Mouse (Mus musculus) heart, embryonic 15.5 days (tissue): Measurements from ENCODE around the gene Gpank1. TPM values are rescaled to one million over a fixed set of nuclear protein-coding genes. Genes with fewer than 3 reads are reported as not detected.

Experiments
- ATAC-seq: fragments of 200-750 bp; cut with Nextera tagmentation; replicated peaks from 2 replicates; pipeline ENCODE4 v1.8.0; 2017; ENCODE audit warnings: low read depth, moderate TSS enrichment; ENCODE audit not compliant: insufficient number of reproducible peaks, insufficient read depth, low FRiP score
- H3K27ac ChIP-seq: fragments of 300-500 bp; sonication (generic); 2 replicates; pipeline ENCODE4 v1.5.1; 2015; ENCODE audit warnings: mild to moderate bottlenecking, inconsistent platforms
- H3K27me3 ChIP-seq: fragments of 300-500 bp; sonication (generic); 2 replicates; pipeline ENCODE4 v1.6.1; 2015; ENCODE audit warnings: inconsistent platforms
- H3K36me3 ChIP-seq: fragments of 300-500 bp; sonication (generic); 2 replicates; pipeline ENCODE4 v1.6.1; 2015; ENCODE audit warnings: mild to moderate bottlenecking, inconsistent platforms
- H3K4me1 ChIP-seq: fragments of 300-500 bp; sonication (generic); replicated peaks from 2 replicates; pipeline ENCODE4 v1.6.1; 2015; ENCODE audit warnings: inconsistent platforms
- H3K4me2 ChIP-seq: fragments of 300-500 bp; sonication (generic); 2 replicates; pipeline ENCODE4 v1.6.1; 2015; ENCODE audit warnings: inconsistent platforms, mild to moderate bottlenecking, moderate library complexity
- H3K4me3 ChIP-seq: fragments of 300-500 bp; sonication (generic); 2 replicates; pipeline ENCODE4 v1.5.1; 2015; ENCODE audit warnings: mild to moderate bottlenecking, inconsistent platforms
- H3K9ac ChIP-seq: fragments of 300-500 bp; sonication (generic); 2 replicates; pipeline ENCODE4 v1.6.1; 2015; ENCODE audit warnings: mild to moderate bottlenecking, inconsistent platforms
- H3K9me3 ChIP-seq: fragments of 300-500 bp; sonication (generic); replicated peaks from 2 replicates; pipeline ENCODE4 v1.6.1; 2016; ENCODE audit warnings: inconsistent platforms
- WGBS: fragments of 180-500 bp; shearing (Covaris S2); methylation state at CpG from one replicate; pipeline ENCODE4 v1.1.7; 2015; ENCODE audit warnings: mixed read lengths; 5-methylcytosine and 5-hydroxymethylcytosine counted together
- polyA plus RNA-seq: library from polyadenylated mRNA; unstranded; fragments of >200 nt; fragmentation: Nextera tagmentation; extraction: Ambion mirVana; gene quantifications from 2 replicates; pipeline ENCODE4 v1.2.1, GENCODE M21; 2015

The Gpank1 gene
- polyA plus RNA-seq, 1 experiment from 2014 or later = 10.0 TPM

DNA sequence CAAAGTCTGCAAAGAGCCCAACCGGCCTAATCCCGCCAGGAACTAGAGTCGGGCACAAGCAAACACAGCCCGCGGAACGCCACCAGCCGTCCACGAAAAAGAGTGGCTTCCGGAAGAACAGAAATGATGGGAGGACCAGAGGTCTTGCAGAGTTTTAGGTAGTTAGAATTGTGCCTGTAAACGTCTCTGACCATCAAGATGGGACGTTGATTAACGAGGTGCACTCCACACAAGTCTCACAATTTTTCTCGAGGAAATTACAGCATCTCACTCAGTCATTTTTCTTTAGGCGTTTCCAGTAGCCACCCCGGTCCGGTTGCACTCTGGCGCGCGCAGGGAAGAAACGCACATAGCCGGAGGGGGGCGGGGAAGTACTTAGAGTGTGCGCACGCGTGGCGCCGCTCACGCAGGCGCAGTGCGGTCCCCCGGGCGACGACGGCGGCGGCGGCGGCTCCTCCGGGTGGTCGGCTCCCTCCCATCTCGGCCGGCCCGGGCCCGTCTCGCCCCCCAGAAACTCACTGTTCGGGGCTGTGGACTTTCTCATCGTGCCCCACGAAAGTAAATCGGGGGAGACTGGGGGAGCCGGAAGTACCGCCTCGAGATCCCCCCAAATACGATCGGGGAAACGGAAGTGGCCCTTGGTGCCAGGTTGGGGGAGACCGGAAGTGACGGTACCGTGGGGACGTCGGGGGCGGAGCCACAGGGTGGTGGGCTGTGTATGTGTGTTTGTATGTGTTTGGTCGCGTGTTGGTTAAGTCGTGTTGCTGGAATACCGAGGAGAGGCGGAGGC is 13.7 kb downstream of the Gpank1 start, which contains the start of gene Bag6:
Gene Bag6 (plus strand): TSS at position 378 of the 790 bp plus-strand sequence.
- peak; percentile 95 for ATAC-seq
- Histone ChIP-seq H3K36me3 (peaks cover 25% of the 10 kb centered on the region), H3K9ac (peak within 1 kb of the TSS; percentile 82), H3K4me2 (peak within 1 kb of the TSS; percentile 73), H3K4me1 (peaks cover 14% of the 10 kb centered on the region), H3K4me3 (peak within 1 kb of the TSS; percentile 88), H3K27ac (peak within 1 kb of the TSS; percentile 99), H3K9me3 (no peaks in the 10 kb centered on the region), H3K27me3 (no peaks in the 10 kb centered on the region)
- WGBS = under 1% methylated on average over 66 of the region's 66 CpGs

DNA sequence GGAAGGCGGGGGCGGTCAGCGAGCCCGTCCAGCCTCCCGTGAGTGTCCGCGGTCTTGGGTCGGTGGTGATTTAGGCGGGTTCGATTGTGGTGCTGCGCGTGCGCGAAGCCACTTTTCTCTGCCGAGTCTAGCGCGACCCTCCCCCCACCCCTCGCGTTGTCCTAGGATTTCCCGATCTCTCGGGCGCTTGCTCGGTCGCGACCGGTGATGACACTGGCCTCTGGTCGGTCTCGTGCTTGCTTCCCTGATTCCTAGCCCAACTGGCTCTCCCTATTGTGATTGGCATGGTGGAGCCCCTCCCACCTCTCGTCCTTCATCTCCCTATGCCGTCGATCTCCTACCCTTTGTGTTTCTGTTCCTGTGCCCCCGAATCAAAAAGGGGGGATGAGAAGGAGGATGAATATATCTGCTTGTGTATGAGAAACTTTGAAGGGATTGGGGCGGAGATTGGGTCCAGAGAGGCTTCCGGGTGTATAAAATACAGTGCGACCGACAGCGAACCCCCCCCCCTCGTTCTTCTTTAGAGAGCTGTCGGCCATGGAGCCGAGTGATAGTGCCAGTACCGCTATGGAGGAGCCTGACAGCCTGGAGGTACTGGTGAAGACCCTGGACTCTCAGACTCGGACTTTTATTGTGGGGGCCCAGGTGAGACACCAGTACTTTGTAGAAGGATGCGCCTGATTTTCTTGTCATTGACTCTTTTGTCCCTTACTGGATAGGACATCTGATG is 14.5 kb downstream of the Gpank1 start:
- H3K4me1 ChIP-seq = peaks cover 14% of the 10 kb centered on the region
- H3K4me3 ChIP-seq = peak overlapping the region; percentile 88
- H3K27me3 ChIP-seq = no peaks in the 10 kb centered on the region
- H3K36me3 ChIP-seq = peaks cover 26% of the 10 kb centered on the region
- ATAC-seq = peak; percentile 60
- H3K27ac ChIP-seq = peak overlapping the region; percentile 99
- H3K4me2 ChIP-seq = peak overlapping the region; percentile 73
- under 1% methylated on average over 42 of the region's 43 CpGs for WGBS
- peak overlapping the region; percentile 82 for H3K9ac ChIP-seq
- no peaks in the 10 kb centered on the region for H3K9me3 ChIP-seq

DNA sequence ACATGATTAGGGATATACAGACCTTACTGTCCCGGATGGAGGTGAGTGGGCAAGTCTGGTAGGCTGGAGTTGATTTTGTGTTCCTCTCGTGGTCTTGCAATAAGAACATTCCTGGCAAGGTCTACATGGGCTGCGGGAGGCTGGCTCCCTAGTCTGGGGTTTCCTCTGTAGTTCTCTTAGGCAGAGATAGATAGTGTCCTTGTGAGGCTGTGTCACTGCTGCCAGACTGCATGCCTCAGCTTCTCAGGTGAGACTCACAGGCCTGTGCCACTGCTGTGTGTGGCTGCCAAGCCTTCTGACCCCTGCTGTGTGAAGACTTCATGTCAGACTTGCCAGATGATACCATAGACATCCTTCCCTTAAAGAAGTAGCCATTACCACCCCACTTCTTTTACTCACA is 18.0 kb downstream of the Gpank1 start:
- Histone ChIP-seq H3K27me3 (no peaks in the 10 kb centered on the region), H3K36me3 (peaks cover 61% of the 10 kb centered on the region), H3K4me3 (no peak overlapping the region), H3K9me3 (no peaks in the 10 kb centered on the region; the same call in 1 of the 2 replicates), H3K4me1 (peaks cover 14% of the 10 kb centered on the region), H3K4me2 (no peak overlapping the region), H3K27ac (no peak overlapping the region), H3K9ac (no peak overlapping the region)
- no peak for ATAC-seq
- WGBS = 91% methylated on average over 3 of the region's 3 CpGs

DNA sequence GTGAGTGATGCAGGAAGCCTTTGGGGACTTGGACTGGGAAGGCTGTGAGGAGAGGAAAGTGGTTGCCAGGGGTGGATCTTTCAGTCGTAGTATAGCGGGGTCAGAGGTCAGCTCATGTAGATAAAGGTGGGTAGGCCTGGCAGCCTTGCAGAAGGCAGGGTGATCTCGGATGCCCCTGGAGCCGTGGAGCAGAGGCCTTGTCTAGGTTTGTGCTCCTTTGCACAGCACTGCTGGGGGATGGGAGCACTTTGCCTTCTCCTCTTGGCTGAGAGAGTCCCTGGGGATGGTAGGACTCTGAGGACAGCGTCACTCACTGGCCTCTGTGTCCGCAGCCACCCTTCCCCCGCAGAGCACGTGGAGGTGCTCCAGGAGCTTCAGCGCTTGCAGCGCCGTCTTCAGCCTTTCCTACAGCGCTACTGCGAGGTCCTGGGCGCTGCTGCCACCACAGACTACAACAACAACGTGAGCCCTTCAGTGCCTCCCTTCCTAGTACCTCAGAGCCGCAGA is 19.3 kb downstream of the Gpank1 start:
- ATAC-seq = no peak
- Histone ChIP-seq H3K9ac (no peak overlapping the region), H3K36me3 (peaks cover 74% of the 10 kb centered on the region), H3K4me1 (peaks cover 14% of the 10 kb centered on the region), H3K4me3 (no peak overlapping the region), H3K4me2 (no peak overlapping the region), H3K27me3 (no peaks in the 10 kb centered on the region), H3K27ac (no peak overlapping the region), H3K9me3 (no peaks in the 10 kb centered on the region; the same call in 1 of the 2 replicates)
- 71% methylated on average over 16 of the region's 16 CpGs for WGBS

GRCm38 (mm10) chr17:35141971-35142370 is 20.7 kb downstream of the Gpank1 start:
- Histone ChIP-seq H3K4me2 (no peak overlapping the region), H3K4me3 (no peak overlapping the region), H3K27ac (no peak overlapping the region), H3K27me3 (no peaks in the 10 kb centered on the region), H3K4me1 (peaks cover 6% of the 10 kb centered on the region), H3K9ac (no peak overlapping the region), H3K9me3 (no peaks in the 10 kb centered on the region; the same call in 1 of the 2 replicates), H3K36me3 (peaks cover 88% of the 10 kb centered on the region)
- 90% methylated on average over 6 of the region's 6 CpGs for WGBS
- ATAC-seq = no peak

DNA sequence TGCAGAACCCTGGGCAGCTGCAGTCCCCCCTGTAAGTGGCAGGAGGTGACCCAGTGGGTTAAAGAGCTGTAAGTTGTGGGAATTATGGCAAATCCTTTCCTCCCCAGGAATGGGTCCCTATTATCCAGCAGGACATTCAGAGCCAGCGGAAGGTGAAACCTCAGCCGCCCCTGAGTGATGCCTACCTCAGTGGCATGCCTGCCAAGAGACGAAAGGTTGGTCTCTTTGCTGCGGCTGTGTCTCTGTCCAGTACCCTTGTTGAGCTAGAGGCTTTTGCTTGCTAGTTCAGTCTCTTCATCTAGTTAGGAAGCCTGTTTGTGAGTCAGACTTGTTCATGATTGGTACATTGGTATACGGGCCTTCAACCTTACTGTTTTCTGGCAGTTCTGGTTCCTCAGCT is 24.9 kb downstream of the Gpank1 start:
- WGBS = 84% methylated on average over 5 of the region's 5 CpGs
- Histone ChIP-seq H3K4me1 (no peaks in the 10 kb centered on the region), H3K9ac (no peak overlapping the region), H3K9me3 (no peaks in the 10 kb centered on the region; the same call in 1 of the 2 replicates), H3K4me2 (no peak overlapping the region), H3K36me3 (peaks cover 98% of the 10 kb centered on the region), H3K4me3 (no peak overlapping the region), H3K27me3 (no peaks in the 10 kb centered on the region), H3K27ac (no peak overlapping the region)
- ATAC-seq = no peak

- Histone ChIP-seq H3K4me2 (no peak overlapping the region), H3K36me3 (peaks cover 98% of the 10 kb centered on the region), H3K4me3 (no peak overlapping the region), H3K27me3 (no peaks in the 10 kb centered on the region), H3K9me3 (no peaks in the 10 kb centered on the region; the same call in 1 of the 2 replicates), H3K4me1 (no peaks in the 10 kb centered on the region), H3K27ac (no peak overlapping the region), H3K9ac (no peak overlapping the region)
- 61% methylated on average over 3 of the region's 3 CpGs for WGBS
- ATAC-seq = no peak
These were observed 26.1 kb downstream of the Gpank1 start for GRCm38 (mm10) chr17:35147348-35147747.

DNA sequence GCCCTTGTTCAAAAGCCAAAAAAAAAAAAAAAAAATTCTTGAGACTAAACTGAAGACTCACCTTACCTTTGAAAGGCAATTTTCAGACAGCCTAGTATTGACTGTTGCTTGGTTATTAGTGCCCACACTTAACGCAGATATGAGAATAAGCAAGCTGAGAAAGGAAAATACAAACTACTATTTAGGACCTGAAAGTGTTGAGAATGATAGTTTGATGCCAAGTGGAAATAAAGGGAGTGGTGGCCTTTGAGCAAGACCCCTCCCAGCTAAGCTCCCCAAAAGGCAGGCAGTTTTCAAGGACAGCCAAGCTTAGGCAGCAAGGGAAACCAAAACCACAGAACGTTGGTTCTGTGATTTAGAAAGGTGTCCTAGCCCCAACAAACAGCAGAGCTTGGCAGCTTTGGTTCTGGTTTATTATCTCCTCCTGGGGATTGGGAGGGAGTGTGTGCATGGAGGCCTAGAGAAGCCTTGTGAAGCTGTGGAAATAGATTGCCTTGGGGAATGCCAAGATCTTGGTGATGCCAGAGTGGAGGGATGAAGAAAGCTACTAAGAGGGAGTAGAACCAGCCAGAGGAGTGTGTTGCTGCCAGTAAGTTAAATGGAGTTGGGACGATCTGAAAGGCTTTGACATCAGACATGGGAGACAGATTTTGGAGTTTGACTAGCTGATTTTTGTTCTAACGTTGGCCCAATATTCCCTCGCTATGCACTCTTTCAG is 26.8 kb downstream of the Gpank1 start:
- Histone ChIP-seq H3K4me3 (no peak overlapping the region), H3K4me2 (no peak overlapping the region), H3K9me3 (no peaks in the 10 kb centered on the region; the same call in 1 of the 2 replicates), H3K4me1 (no peaks in the 10 kb centered on the region), H3K27ac (peak overlapping the region; percentile 8; the same call in 1 of the 2 replicates), H3K9ac (no peak overlapping the region), H3K27me3 (no peaks in the 10 kb centered on the region), H3K36me3 (peaks cover 98% of the 10 kb centered on the region)
- WGBS = 62% methylated on average over 5 of the region's 5 CpGs
- ATAC-seq = no peak

DNA sequence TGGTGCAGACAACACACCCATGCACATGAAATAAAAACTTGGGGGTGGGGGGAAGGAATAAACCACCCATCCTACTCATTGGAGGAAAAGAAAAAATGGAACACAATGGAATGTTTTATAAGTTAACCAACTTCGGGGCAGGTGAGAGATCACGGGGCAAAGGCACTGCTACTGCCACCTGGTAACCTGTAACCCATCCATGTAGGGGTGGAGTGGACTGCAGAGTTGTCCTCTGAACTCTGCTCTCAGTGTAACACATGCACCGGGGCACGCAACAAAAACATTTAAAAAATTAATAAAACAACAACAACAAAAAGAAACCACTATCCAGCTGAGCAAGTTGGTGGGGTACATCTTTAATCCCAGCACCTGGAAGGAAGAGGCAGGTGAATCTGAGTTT is 30.9 kb downstream of the Gpank1 start:
- no peak for ATAC-seq
- H3K9me3 ChIP-seq = no peaks in the 10 kb centered on the region
- WGBS = 96% methylated on average over 4 of the region's 4 CpGs
- no peaks in the 10 kb centered on the region for H3K27me3 ChIP-seq
- H3K4me1 ChIP-seq = no peaks in the 10 kb centered on the region
- peaks cover 98% of the 10 kb centered on the region for H3K36me3 ChIP-seq
- H3K9ac ChIP-seq = no peak overlapping the region
- no peak overlapping the region for H3K4me3 ChIP-seq
- no peak overlapping the region for H3K27ac ChIP-seq
- H3K4me2 ChIP-seq = no peak overlapping the region

GRCm38 (mm10) chr17:35153077-35153476 is 31.8 kb downstream of the Gpank1 start:
- no peak overlapping the region for H3K27ac ChIP-seq
- no peak overlapping the region for H3K4me3 ChIP-seq
- H3K9me3 ChIP-seq = no peaks in the 10 kb centered on the region
- 69% methylated on average over 9 of the region's 9 CpGs for WGBS
- no peak for ATAC-seq
- H3K4me1 ChIP-seq = no peaks in the 10 kb centered on the region
- no peak overlapping the region for H3K4me2 ChIP-seq
- no peak overlapping the region for H3K9ac ChIP-seq
- H3K27me3 ChIP-seq = no peaks in the 10 kb centered on the region
- peaks cover 98% of the 10 kb centered on the region for H3K36me3 ChIP-seq

DNA sequence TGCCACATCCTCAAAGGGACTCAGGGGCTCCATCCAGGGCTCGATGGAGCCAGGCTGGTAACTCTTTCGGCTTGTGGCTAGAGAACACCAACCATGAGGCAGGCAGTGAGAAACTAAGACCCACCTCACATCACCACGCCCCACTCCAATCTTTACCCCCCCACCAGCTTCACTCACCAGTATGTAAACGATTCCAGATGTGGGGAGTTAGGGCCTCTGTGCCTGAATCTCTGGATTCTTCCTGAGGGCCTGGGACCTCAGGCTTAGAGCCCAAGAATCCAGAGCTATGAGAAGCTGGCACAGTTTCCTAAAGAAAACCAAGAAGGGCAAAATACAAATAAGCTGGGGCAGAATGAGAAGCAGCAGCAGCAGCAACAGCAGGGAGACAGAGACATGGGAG is 32.7 kb downstream of the Gpank1 start:
- H3K9me3 ChIP-seq = no peaks in the 10 kb centered on the region
- WGBS = 83% methylated on average over 4 of the region's 4 CpGs
- H3K4me3 ChIP-seq = no peak overlapping the region
- H3K36me3 ChIP-seq = peaks cover 98% of the 10 kb centered on the region
- no peaks in the 10 kb centered on the region for H3K4me1 ChIP-seq
- H3K27ac ChIP-seq = no peak overlapping the region
- no peak overlapping the region for H3K4me2 ChIP-seq
- no peak overlapping the region for H3K9ac ChIP-seq
- ATAC-seq = no peak
- no peaks in the 10 kb centered on the region for H3K27me3 ChIP-seq
